Mouse (Mus musculus) B cell, adult 62 days (primary cell): ENCODE data around the gene Zfp61. TPM values are rescaled to one million over a fixed set of nuclear protein-coding genes. Genes with fewer than 3 reads are reported as not detected.

Experiments used
- total RNA-seq: library from RNA; stranded (reverse); gene quantifications from 4 replicates; pipeline ENCODE4 v1.2.4, GENCODE M21; 2023

Gene Zfp61
- 6.4 to 11.4 TPM (median 8.5 TPM) in 4 replicates for total RNA-seq

GRCm38 (mm10) chr7:24300771-24301282, at the start of gene Zfp61:
Gene Zfp61 (minus strand): TSS chr7:24301232.

GRCm38 (mm10) chr7:24348896-24349295, 47.9 kb upstream of the Zfp61 start, which contains the start of gene Lypd5:
Gene Lypd5 (plus strand): TSS chr7:24349196.

GRCm38 (mm10) chr7:24333304-24333986, 32.4 kb upstream of the Zfp61 start, which contains the start of gene Tescl:
Gene Tescl (minus strand): TSS chr7:24333936.

GRCm38 (mm10) chr7:24316567-24317092, 15.6 kb upstream of the Zfp61 start, which contains the start of gene Zfp94:
Gene Zfp94 (minus strand): TSS chr7:24316666.

GRCm38 (mm10) chr7:24270288-24270672, 30.8 kb downstream of the Zfp61 start, which contains the start of gene Zfp93:
Gene Zfp93 (plus strand): TSS chr7:24270420.

GRCm38 (mm10) chr7:24254633-24255474, 46.2 kb downstream of the Zfp61 start, which contains the start of gene Zfp108:
Gene Zfp108 (plus strand): TSS chr7:24254794.

Other genes starting within 250 kb of the Zfp61 start
- not detected in 4 replicates for gene Vmn1r183, start 248.0 kb downstream of the Zfp61 start, total RNA-seq
- 21.0 to 29.1 TPM (median 28.1 TPM) in 4 replicates for gene Zfp180, start 219.3 kb downstream of the Zfp61 start, total RNA-seq
- 2.5 to 5.3 TPM (median 4.1 TPM) in 4 replicates for gene Zfp112, start 188.9 kb downstream of the Zfp61 start, total RNA-seq
- gene Zfp235, start 167.1 kb downstream of the Zfp61 start, total RNA-seq, result 4.9 to 6.3 TPM (median 5.3 TPM) in 4 replicates
- 0.23 to 0.27 TPM in 2 of 4 replicates, not detected in the others for gene Zfp114, start 126.2 kb downstream of the Zfp61 start, total RNA-seq
- gene Zfp111, start 89.8 kb downstream of the Zfp61 start, total RNA-seq, result 0.09 TPM in 1 of 4 replicates, not detected in the others
- 1.2 to 1.5 TPM (median 1.4 TPM) in 4 replicates for gene Zfp109, start 63.7 kb downstream of the Zfp61 start, total RNA-seq
- gene Zfp108, start 46.4 kb downstream of the Zfp61 start, total RNA-seq, result not detected in 4 replicates
- 0.33 TPM in 2 of 4 replicates, not detected in the others for gene Zfp93, start 30.8 kb downstream of the Zfp61 start, total RNA-seq
- 7.7 to 11.5 TPM (median 8.3 TPM) in 4 replicates for gene Zfp94, start 15.4 kb upstream of the Zfp61 start, total RNA-seq
- not detected in 4 replicates for gene Tescl, start 32.7 kb upstream of the Zfp61 start, total RNA-seq
- not detected in 4 replicates for gene Lypd5, start 48.0 kb upstream of the Zfp61 start, total RNA-seq
- gene Kcnn4, start 69.0 kb upstream of the Zfp61 start, total RNA-seq, result 4.0 to 6.8 TPM (median 4.8 TPM) in 4 replicates
- 69.5 to 87.3 TPM (median 83.7 TPM) in 4 replicates for gene Smg9, start 98.4 kb upstream of the Zfp61 start, total RNA-seq
- gene Irgc1, start 151.1 kb upstream of the Zfp61 start, total RNA-seq, result 3.5 to 5.6 TPM (median 5.0 TPM) in 4 replicates
- gene Plaur, start 161.3 kb upstream of the Zfp61 start, total RNA-seq, result 484 to 612 TPM (median 535 TPM) in 4 replicates
- 1.2 to 3.1 TPM (median 1.7 TPM) in 4 replicates for gene Cadm4, start 180.8 kb upstream of the Zfp61 start, total RNA-seq
- gene Zfp428, start 205.8 kb upstream of the Zfp61 start, total RNA-seq, result 1.0 to 2.2 TPM (median 1.8 TPM) in 4 replicates
- gene AC161166.1, start 211.2 kb upstream of the Zfp61 start, total RNA-seq, result not detected in 4 replicates
- gene Irgq, start 229.5 kb upstream of the Zfp61 start, total RNA-seq, result 21.1 to 23.8 TPM (median 22.9 TPM) in 4 replicates
- gene Pinlyp, start 244.9 kb upstream of the Zfp61 start, total RNA-seq, result 0.95 TPM in 1 of 4 replicates, not detected in the others
- 82.6 to 95.2 TPM (median 89.3 TPM) in 4 replicates for gene Xrcc1, start 245.1 kb upstream of the Zfp61 start, total RNA-seq